Mouse (Mus musculus) lung, embryonic 14.5 days (tissue): Measurements from ENCODE around the gene Pde6b. TPM values are rescaled to one million over a fixed set of nuclear protein-coding genes. Genes with fewer than 3 reads are reported as not detected.

Source experiments
- ATAC-seq: fragments of 200-750 bp; cut with Nextera tagmentation; 2 replicates; pipeline ENCODE4 v1.8.0; 2017; ENCODE audit warnings: mild to moderate bottlenecking, moderate TSS enrichment, moderate library complexity; ENCODE audit not compliant: insufficient read depth
- DNase-seq: peaks from one replicate; pipeline ENCODE4 v3.0.0-alpha.2; 2015
- H3K27ac ChIP-seq: fragments of 300-500 bp; sonication (generic); 2 replicates; pipeline ENCODE4 v1.5.1; 2014; ENCODE audit warnings: low read depth, mild to moderate bottlenecking, moderate library complexity
- H3K27me3 ChIP-seq: fragments of 300-500 bp; sonication (generic); 2 replicates; pipeline ENCODE4 v1.6.1; 2014; ENCODE audit warnings: low read length, control low read depth; ENCODE audit not compliant: insufficient read depth
- H3K36me3 ChIP-seq: fragments of 300-500 bp; sonication (generic); 2 replicates; pipeline ENCODE4 v1.6.1; 2014; ENCODE audit warnings: control low read depth; ENCODE audit not compliant: insufficient read depth
- H3K4me1 ChIP-seq: fragments of 300-500 bp; sonication (generic); 2 replicates; pipeline ENCODE4 v1.6.1; 2014; ENCODE audit warnings: antibody characterized with exemption, control low read depth; ENCODE audit not compliant: insufficient read depth
- H3K4me2 ChIP-seq: fragments of 300-500 bp; sonication (generic); 2 replicates; pipeline ENCODE4 v1.6.1; 2014; ENCODE audit warnings: mild to moderate bottlenecking
- H3K4me3 ChIP-seq: fragments of 300-500 bp; sonication (generic); 2 replicates; pipeline ENCODE4 v1.5.1; 2014; ENCODE audit warnings: low read depth, low read length
- H3K9ac ChIP-seq: fragments of 300-500 bp; sonication (generic); 2 replicates; pipeline ENCODE4 v1.6.1; 2014
- H3K9me3 ChIP-seq: fragments of 300-500 bp; sonication (generic); 2 replicates; pipeline ENCODE4 v1.6.1; 2016; ENCODE audit warnings: low read depth, low read length, control low read depth
- CTCF ChIP-seq: IDR thresholded peaks from 2 replicates; pipeline ENCODE4 v1.5.1; 2016; ENCODE audit warnings: antibody characterized with exemption, low read depth
- WGBS: fragments of 180-500 bp; shearing (Covaris S2); extraction: QIAGEN DNeasy Blood & Tissue Kit; methylation state at CpG from one replicate; pipeline ENCODE4 v1.1.7; 2014; 5-methylcytosine and 5-hydroxymethylcytosine counted together
- polyA plus RNA-seq: library from polyadenylated mRNA; unstranded; fragments of >200 nt; fragmentation: Nextera tagmentation; extraction: Ambion mirVana; gene quantifications from 2 replicates; pipeline ENCODE4 v1.2.1, GENCODE M21; 2014

The Pde6b gene
- polyA plus RNA-seq, 1 experiment from 2014 or later: 0.12 TPM

GRCm38 (mm10) chr5:108465131-108465891, 77.1 kb downstream of the Pde6b start:
- Histone ChIP-seq H3K27ac (no peak overlapping the region), H3K4me2 (no peak overlapping the region), H3K36me3 (0 out of 2 replicates have a peak, but pooled peaks cover 8% of the 10 kb centered on the region), H3K4me1 (no peaks in the 10 kb centered on the region), H3K9me3 (no peaks in the 10 kb centered on the region), H3K9ac (no peak overlapping the region), H3K4me3 (no peak overlapping the region), H3K27me3 (no peaks in the 10 kb centered on the region)
- DNase-seq (no peak), ATAC-seq (no peak)
- no peak for TF ChIP-seq CTCF
- 71% methylated on average over 6 of the region's 6 CpGs for WGBS

DNA sequence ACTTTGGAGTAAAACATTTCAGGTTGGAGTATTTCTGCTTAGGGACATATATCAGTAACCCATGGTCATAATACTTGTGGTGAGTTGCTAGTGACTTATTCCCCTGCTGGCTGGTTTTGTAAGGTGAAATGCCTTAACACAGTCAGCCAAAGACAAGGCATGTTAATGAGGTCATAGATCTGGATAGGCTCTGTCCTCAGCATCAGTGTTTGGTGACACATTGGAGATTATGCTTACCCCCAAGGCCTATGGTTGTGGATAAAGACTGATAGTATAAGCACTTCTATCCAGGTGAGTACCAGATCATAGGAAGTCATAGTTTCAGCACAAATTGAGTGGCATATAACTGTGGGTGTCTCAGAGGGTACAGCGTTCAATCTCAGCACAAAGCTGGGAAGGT, 78.5 kb downstream of the Pde6b start:
- Histone ChIP-seq H3K4me2 (no peak overlapping the region), H3K36me3 (0 out of 2 replicates have a peak, but pooled peaks cover 8% of the 10 kb centered on the region), H3K4me1 (no peaks in the 10 kb centered on the region), H3K9me3 (no peaks in the 10 kb centered on the region), H3K4me3 (no peak overlapping the region), H3K27ac (no peak overlapping the region), H3K9ac (no peak overlapping the region), H3K27me3 (no peaks in the 10 kb centered on the region)
- WGBS: 95% methylated on average over 1 of the region's 1 CpGs
- TF ChIP-seq CTCF: no peak
- DNase-seq (no peak), ATAC-seq (no peak)

GRCm38 (mm10) chr5:108469617-108470016, 81.4 kb downstream of the Pde6b start:
- H3K4me2 ChIP-seq: no peak overlapping the region
- ATAC-seq (no peak), DNase-seq (no peak)
- H3K36me3 ChIP-seq: peaks cover 37% of the 10 kb centered on the region
- no peaks in the 10 kb centered on the region for H3K9me3 ChIP-seq
- no peaks in the 10 kb centered on the region for H3K27me3 ChIP-seq
- no peak for TF ChIP-seq CTCF
- WGBS: 73% methylated on average over 7 of the region's 7 CpGs
- H3K4me1 ChIP-seq: no peaks in the 10 kb centered on the region
- no peak overlapping the region for H3K9ac ChIP-seq
- H3K27ac ChIP-seq: no peak overlapping the region
- H3K4me3 ChIP-seq: no peak overlapping the region

- TF ChIP-seq CTCF: no peak
- no peaks in the 10 kb centered on the region for H3K9me3 ChIP-seq
- H3K36me3 ChIP-seq: peaks cover 71% of the 10 kb centered on the region
- H3K4me1 ChIP-seq: no peaks in the 10 kb centered on the region
- 56% methylated on average over 4 of the region's 4 CpGs for WGBS
- no peak overlapping the region for H3K9ac ChIP-seq
- no peak for ATAC-seq
- no peak overlapping the region for H3K4me3 ChIP-seq
- H3K27ac ChIP-seq: no peak overlapping the region
- DNase-seq: no peak
- H3K4me2 ChIP-seq: no peak overlapping the region
- H3K27me3 ChIP-seq: no peaks in the 10 kb centered on the region
Observed at GRCm38 (mm10) chr5:108473737-108474136, 85.5 kb downstream of the Pde6b start.

DNA sequence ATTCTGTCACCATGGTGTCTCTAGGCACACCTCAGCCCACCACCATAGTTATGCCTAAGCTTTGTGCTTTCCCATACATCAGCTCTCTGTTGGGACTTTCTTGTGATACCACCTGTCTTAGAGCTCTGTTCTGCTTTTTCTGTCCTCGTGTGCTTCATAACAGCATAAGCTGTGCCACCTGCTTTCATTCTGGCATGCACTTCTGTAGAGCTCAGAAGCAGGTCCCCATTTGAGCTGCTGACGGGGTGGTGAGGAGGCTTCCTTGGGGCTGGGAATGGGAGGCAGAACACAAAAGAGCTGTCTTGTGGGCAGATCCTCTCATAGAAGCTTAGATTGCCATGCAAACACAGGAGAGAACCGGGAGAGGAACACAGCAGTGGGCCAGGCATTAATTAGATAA, 87.8 kb downstream of the Pde6b start:
- Histone ChIP-seq H3K27me3 (no peaks in the 10 kb centered on the region), H3K27ac (no peak overlapping the region), H3K9me3 (no peaks in the 10 kb centered on the region), H3K36me3 (peaks cover 81% of the 10 kb centered on the region), H3K4me1 (no peaks in the 10 kb centered on the region), H3K4me3 (no peak overlapping the region), H3K4me2 (no peak overlapping the region), H3K9ac (no peak overlapping the region)
- WGBS: 84% methylated on average over 3 of the region's 3 CpGs
- ATAC-seq: no peak
- DNase-seq: no peak
- TF ChIP-seq CTCF: no peak

Other genes starting within 250 kb of the Pde6b start
- 44.2 and 46.6 TPM in 2 replicates for gene Dr1, start 119.5 kb upstream of the Pde6b start, polyA plus RNA-seq
- 3.4 and 3.5 TPM in 2 replicates for gene Pigg, start 75.8 kb upstream of the Pde6b start, polyA plus RNA-seq
- not detected in 2 replicates for gene Gm42517, start 20.5 kb upstream of the Pde6b start, polyA plus RNA-seq
- gene Atp5k, start 46.1 kb downstream of the Pde6b start, polyA plus RNA-seq: 400 and 416 TPM in 2 replicates
- gene Mfsd7a, start 60.5 kb downstream of the Pde6b start, polyA plus RNA-seq: 0.16 TPM in 1 of 2 replicates, not detected in the other
- 19.5 and 26.5 TPM in 2 replicates for gene Pcgf3, start 72.8 kb downstream of the Pde6b start, polyA plus RNA-seq
- 0.24 and 0.54 TPM in 2 replicates for gene Cplx1, start 161.6 kb downstream of the Pde6b start, polyA plus RNA-seq
- gene Gak, start 241.4 kb downstream of the Pde6b start, polyA plus RNA-seq: 48.7 and 52.1 TPM in 2 replicates
- 26.4 and 29.0 TPM in 2 replicates for gene Tmem175, start 241.4 kb downstream of the Pde6b start, polyA plus RNA-seq